ENCODE assay signal across 13 mouse cellular contexts in genomic region chr8:76984082-76984481, GRCm38 (mm10).
"Had no signal": no experiment of that assay in that cellular context is flagged by ENCODE, and none has a peak within 500 bp of the region (broad histone marks: within the 10 kb centered on the region; RNA-seq: fewer than 3 reads in every experiment).

No protein-coding gene starts in this region.

- H3K4me1 ChIP-seq: limb, embryonic 15.5 days; liver, embryonic 15.5 days; megakaryocyte, embryonic 14.5 days; midbrain, embryonic 15.5 days had no signal

- H3K27ac ChIP-seq: limb, embryonic 15.5 days; liver, embryonic 15.5 days; midbrain, embryonic 15.5 days; stomach, postnatal 0 days had no signal

- ATAC-seq: midbrain, embryonic 15.5 days had no signal

- H3K27me3 ChIP-seq: limb, embryonic 15.5 days; liver, embryonic 15.5 days; megakaryocyte, embryonic 14.5 days; midbrain, embryonic 15.5 days had no signal

- H3K9ac ChIP-seq: limb, embryonic 15.5 days; liver, embryonic 15.5 days; lung, embryonic 14.5 days; midbrain, embryonic 15.5 days had no signal

- H3K4me3 ChIP-seq: limb, embryonic 15.5 days; liver, embryonic 15.5 days; megakaryocyte, embryonic 14.5 days; midbrain, embryonic 15.5 days had no signal

- DNase-seq: kidney, adult 8-10 months; kidney, postnatal 36 days; left cerebral cortex, postnatal 4 days; lung, embryonic 14.5 days; lung, postnatal 10 days; lung, postnatal 4 days; thymus, postnatal 4 days had no signal

- H3K36me3 ChIP-seq: limb, embryonic 15.5 days; liver, embryonic 15.5 days; midbrain, embryonic 15.5 days had no signal

- H3K9me3 ChIP-seq: limb, embryonic 15.5 days; liver, embryonic 15.5 days; midbrain, embryonic 15.5 days had no signal

- H3K4me2 ChIP-seq: limb, embryonic 15.5 days; liver, embryonic 15.5 days; lung, embryonic 14.5 days; midbrain, embryonic 11.5 days; midbrain, embryonic 15.5 days had no signal
